Mouse (Mus musculus) MEL (cell line): ENCODE measurements around the gene Eif4e3.

Experiments
- CHD2 ChIP-seq: IDR thresholded peaks from 2 replicates; pipeline ENCODE4 v1.6.1; 2011; ENCODE audit warnings: low read length, improper control_type of control experiment
- CTCF ChIP-seq, 3 experiments: IDR thresholded peaks in 2 of 3; conservative IDR thresholded peaks in 1 of 3; 2 replicates each; pipeline ENCODE4 v1.5.1; 2011 to 2012; ENCODE audit warnings: low read length in 3 of 3, low read depth in 2 of 3, mild to moderate bottlenecking in 2 of 3, improper control_type of control experiment in 1 of 3, inconsistent platforms in 1 of 3, mixed read lengths in 1 of 3, moderate library complexity in 1 of 3; ENCODE audit not compliant: control insufficient read depth in 1 of 3, insufficient read depth in 1 of 3, poor library complexity in 1 of 3, severe bottlenecking in 1 of 3
- POLR2A ChIP-seq, 2 experiments: IDR thresholded peaks; 2 replicates each; pipeline ENCODE4 v1.6.1; 2011 to 2012; ENCODE audit warnings: low read length in 2 of 2, mild to moderate bottlenecking in 2 of 2, control low read depth in 1 of 2, improper control_type of control experiment in 1 of 2, low read depth in 1 of 2, moderate library complexity in 1 of 2; ENCODE audit not compliant: control insufficient read depth in 1 of 2, insufficient read depth in 1 of 2, poor library complexity in 1 of 2
- TCF12 ChIP-seq: IDR thresholded peaks from 2 replicates; pipeline ENCODE4 v1.6.1; 2014; ENCODE audit warnings: low read depth, mild to moderate bottlenecking, inconsistent platforms, low read length, improper control_type of control experiment, moderate library complexity
- USF1 ChIP-seq: IDR thresholded peaks from 2 replicates; pipeline ENCODE4 v1.6.1; 2014; ENCODE audit warnings: low read depth, mild to moderate bottlenecking, inconsistent platforms, low read length, improper control_type of control experiment, moderate library complexity
- ZC3H11A ChIP-seq: IDR thresholded peaks from 2 replicates; pipeline ENCODE4 v1.6.1; 2012; ENCODE audit warnings: low read depth, mild to moderate bottlenecking, inconsistent platforms, low read length, improper control_type of control experiment
- ZNF384 ChIP-seq: IDR thresholded peaks from 2 replicates; pipeline ENCODE4 v1.6.1; 2012; ENCODE audit warnings: low read depth, mild to moderate bottlenecking, inconsistent platforms, low read length, improper control_type of control experiment

DNA sequence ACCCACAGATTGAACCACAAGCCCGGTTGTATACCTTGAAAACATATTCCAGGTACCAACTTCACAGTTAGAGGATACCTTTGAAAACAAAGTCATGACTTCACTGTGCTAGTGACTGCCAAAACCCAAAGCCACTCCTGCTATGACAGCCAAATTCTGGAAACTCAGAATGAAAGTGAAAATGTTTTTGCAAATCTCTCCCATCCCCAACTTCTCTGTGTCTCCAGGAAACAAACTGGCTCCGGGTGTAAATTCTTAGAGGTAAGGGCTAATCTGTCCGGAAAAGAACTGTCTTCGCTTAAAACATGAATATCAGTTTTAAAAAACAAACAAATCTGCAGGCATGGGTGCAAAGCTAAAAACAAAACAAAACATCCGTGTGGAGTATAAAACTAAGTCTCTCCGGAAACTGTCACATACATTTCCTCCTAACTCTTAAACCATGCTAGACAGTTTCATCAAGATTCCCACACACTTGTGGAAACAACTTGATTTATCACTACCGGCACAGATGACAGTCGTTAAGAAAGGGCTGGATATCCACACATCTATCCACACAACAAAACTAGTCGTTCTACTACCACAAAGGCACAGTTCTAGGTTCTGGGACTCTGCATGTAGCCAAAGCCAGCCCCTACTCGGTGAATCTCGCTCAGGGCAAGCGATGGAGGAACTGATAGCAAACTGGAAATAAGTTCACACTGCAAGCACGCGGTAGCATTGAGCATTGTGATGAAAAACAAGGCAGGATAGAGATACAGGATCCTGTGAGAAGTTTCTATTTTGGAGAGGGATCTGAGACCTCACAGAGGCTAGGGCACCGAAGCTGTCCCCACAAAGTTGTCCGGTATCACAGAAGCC, 884 bp downstream of the Eif4e3 start:
- TF ChIP-seq CHD2 (no peak), ZC3H11A (no peak), USF1 (no peak), POLR2A (IDR thresholded peaks at IDR 0.05; ENCODE audit: control insufficient read depth in 1 of 2, insufficient read depth in 1 of 2, low read depth in 1 of 2, low read length in 2 of 2, poor library complexity in 1 of 2) (no peak), TCF12 (no peak), ZNF384 (no peak), CTCF (IDR thresholded peaks at IDR 0.05 in 2 of 3, conservative IDR thresholded peaks at IDR 0.05 in 1 of 3; ENCODE audit: control insufficient read depth in 1 of 3, insufficient read depth in 1 of 3, low read depth in 2 of 3, low read length in 3 of 3, poor library complexity in 1 of 3, severe bottlenecking in 1 of 3) (no peak)
